Mouse (Mus musculus) heart, postnatal 0 days (tissue): ENCODE measurements at regions not wholly inside any gene's neighbourhood (a gene's known extent, or its start where the extent isn't known, plus 50 kb on each side); places are given as distances from the start of the nearest gene placed in this dataset.

Experiments used
- CTCF ChIP-seq: IDR thresholded peaks from 2 replicates; pipeline ENCODE4 v1.5.1; 2016; ENCODE audit warnings: antibody characterized with exemption, control low read depth, low read depth
- EP300 ChIP-seq: IDR thresholded peaks from 2 replicates; pipeline ENCODE4 v1.6.1; 2016; ENCODE audit warnings: antibody characterized with exemption, low read depth

DNA sequence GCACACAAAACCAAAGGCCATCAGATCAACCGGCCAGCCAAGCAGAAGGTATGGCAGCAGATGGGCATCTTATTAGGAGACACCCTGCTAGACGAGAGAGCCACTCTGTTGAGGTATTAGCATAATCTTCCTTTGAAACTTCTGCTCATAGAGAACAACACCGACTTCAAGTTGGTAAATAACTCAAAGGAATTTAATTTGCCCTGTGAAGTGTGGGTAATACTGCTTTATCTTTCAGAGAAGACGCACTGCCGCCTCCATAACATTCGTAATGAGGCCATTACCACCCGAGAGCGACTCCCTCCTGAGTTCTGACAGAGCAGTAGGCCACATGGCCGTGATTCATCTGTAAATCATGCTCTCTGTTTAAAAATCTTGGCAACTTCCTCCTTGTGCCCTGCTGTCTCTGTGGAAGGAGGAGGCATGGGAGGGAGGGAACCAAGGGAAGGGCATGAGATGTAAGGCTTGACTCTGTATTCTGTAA lies 214.4 kb downstream of the Gm10260 start:
- TF ChIP-seq EP300 (no peak), CTCF (no peak)
